8 mouse cellular contexts compared by ENCODE assay signal in genomic region chr11:30025144-30025543, GRCm38 (mm10). TPM values are rescaled to one million over a fixed set of nuclear protein-coding genes. Genes with fewer than 3 reads are reported as not detected.
A peak's percentile ranks its signal among the peaks of the same experiment; 100 is the strongest.
DNase-seq lines count a peak whose midpoint lies in the region; ATAC-seq and TF ChIP-seq lines count a peak whose summit lies in the region.

No protein-coding gene starts in this region.

- TF ChIP-seq POLR2A in myocyte (IDR thresholded peaks at IDR 0.05; ENCODE audit: insufficient read length, low read depth), result no peak

- no peaks in the 10 kb centered on the region for H3K36me3 ChIP-seq in embryonic facial prominence, embryonic 13.5 days
- no peaks in the 10 kb centered on the region for H3K36me3 ChIP-seq in intestine, embryonic 15.5 days
- no peaks in the 10 kb centered on the region for H3K36me3 ChIP-seq in myocyte (ENCODE audit: control insufficient read depth, insufficient read depth)

- no peaks in the 10 kb centered on the region for H3K9me3 ChIP-seq in embryonic facial prominence, embryonic 13.5 days
- no peaks in the 10 kb centered on the region for H3K9me3 ChIP-seq in intestine, embryonic 15.5 days

- no peak overlapping the region for H3ac ChIP-seq in myocyte (ENCODE audit: control insufficient read depth, insufficient read length)

- peak overlapping the region; percentile 97 for H3K4me2 ChIP-seq in embryonic facial prominence, embryonic 13.5 days
- peak overlapping the region; percentile 99 for H3K4me2 ChIP-seq in intestine, embryonic 15.5 days (replicated peaks)
- peak overlapping the region; percentile 93 for H3K4me2 ChIP-seq in myocyte (ENCODE audit: low read depth)

- H3K9ac ChIP-seq in embryonic facial prominence, embryonic 13.5 days, result no peak overlapping the region
- no peak overlapping the region; the same call in 1 of the 2 replicates for H3K9ac ChIP-seq in intestine, embryonic 15.5 days

- no peak for ATAC-seq in embryonic facial prominence, embryonic 13.5 days (ENCODE audit: insufficient number of reproducible peaks, insufficient read depth, low FRiP score, low TSS enrichment, low read depth)
- ATAC-seq in intestine, embryonic 15.5 days, result no peak

- DNase-seq in layer of hippocampus, adult 2 months (ENCODE audit: low spot score in 2 of 2), result no peak
- no peak for DNase-seq in layer of hippocampus, postnatal 10 days (ENCODE audit: low spot score in 2 of 2)
- no peak for DNase-seq in cerebellum, postnatal 36 days
- DNase-seq in thymus, postnatal 10 days (ENCODE audit: low spot score in 2 of 2), result no peak
- no peak for DNase-seq in ovary, postnatal 14 days (ENCODE audit: low spot score)

- no peak for TF ChIP-seq CTCF in layer of hippocampus, adult 2 months (conservative IDR thresholded peaks at IDR 0.05)

- peaks cover 9% of the 10 kb centered on the region for H3K4me1 ChIP-seq in embryonic facial prominence, embryonic 13.5 days
- H3K4me1 ChIP-seq in intestine, embryonic 15.5 days (replicated peaks), result peaks cover 9% of the 10 kb centered on the region

- H3K79me2 ChIP-seq in myocyte (ENCODE audit: control insufficient read depth, insufficient read depth), result no peaks in the 10 kb centered on the region

- H3K27ac ChIP-seq in layer of hippocampus, adult 2 months, result peak overlapping the region; percentile 94
- H3K27ac ChIP-seq in embryonic facial prominence, embryonic 13.5 days, result no peak overlapping the region
- H3K27ac ChIP-seq in intestine, embryonic 15.5 days, result no peak overlapping the region

- 8% methylated on average over 4 of the region's 4 CpGs for WGBS in embryonic facial prominence, embryonic 13.5 days
- 7% methylated on average over 4 of the region's 4 CpGs for WGBS in intestine, embryonic 15.5 days

- peaks cover 36% of the 10 kb centered on the region for H3K27me3 ChIP-seq in embryonic facial prominence, embryonic 13.5 days
- peaks cover 19% of the 10 kb centered on the region for H3K27me3 ChIP-seq in intestine, embryonic 15.5 days (replicated peaks)
- peaks cover 10% of the 10 kb centered on the region for H3K27me3 ChIP-seq in myocyte (ENCODE audit: control insufficient read depth, insufficient read depth, insufficient read length)

- peak overlapping the region; percentile 88 for H3K4me3 ChIP-seq in layer of hippocampus, adult 2 months
- peak overlapping the region; percentile 60 for H3K4me3 ChIP-seq in embryonic facial prominence, embryonic 13.5 days
- peak overlapping the region; percentile 51 for H3K4me3 ChIP-seq in intestine, embryonic 15.5 days (replicated peaks)
- peak overlapping the region; percentile 47 for H3K4me3 ChIP-seq in myocyte

TF ChIP-seq in myocyte, 11 proteins besides CTCF, POLR2A, EP300 and RAD21:
- TF ChIP-seq POLR2AphosphoS2 (IDR thresholded peaks at IDR 0.05; ENCODE audit: insufficient read length, low read depth) (no peak), TCF12 (IDR thresholded peaks at IDR 0.05; ENCODE audit: insufficient read depth, poor library complexity, severe bottlenecking) (no peak), TCF3 (IDR thresholded peaks at IDR 0.05; ENCODE audit: insufficient read length, low read depth) (no peak)
TF ChIP-seq in myocyte: peak in this region for 0.

RNA-seq across cellular contexts. Expression of gene Eml6, which starts 0.7 kb away (rescaled TPM):
- total RNA-seq in layer of hippocampus, adult 2 months (2021), result 10 to 100 TPM; 30.6 to 32.6 TPM
- 10 to 100 TPM; 32.5 to 39.1 TPM for total RNA-seq in layer of hippocampus, postnatal 10 days (2021)
- 0.81 and 1.3 TPM in 2 replicates for polyA plus RNA-seq in embryonic facial prominence, embryonic 13.5 days (2015; fragmentation: Nextera tagmentation; extraction: Ambion mirVana)
- 0.60 and 0.83 TPM in 2 replicates for polyA plus RNA-seq in intestine, embryonic 15.5 days (2015; fragmentation: Nextera tagmentation; extraction: Ambion mirVana)
- 0.41 TPM for polyA plus RNA-seq in myocyte (2012; fragmentation: generic; extraction: Trizol)
